Mouse (Mus musculus): ENCODE data around the gene 4930415O20Rik. TPM values are rescaled to one million over a fixed set of nuclear protein-coding genes. Genes with fewer than 3 reads are reported as not detected.

Gene 4930415O20Rik
- polyA plus RNA-seq, 1 experiment from 2014 or later: 0.53 TPM

Other genes starting within 250 kb of the 4930415O20Rik start
- gene Olfr284, start 230.0 kb upstream of the 4930415O20Rik start, polyA plus RNA-seq (2014; fragmentation: Nextera tagmentation; extraction: Ambion mirVana): not detected in 2 replicates
- not detected in 2 replicates for gene Olfr283, start 190.1 kb upstream of the 4930415O20Rik start, polyA plus RNA-seq (2014; fragmentation: Nextera tagmentation; extraction: Ambion mirVana)
- gene Olfr282, start 139.8 kb upstream of the 4930415O20Rik start, polyA plus RNA-seq (2014; fragmentation: Nextera tagmentation; extraction: Ambion mirVana): not detected in 2 replicates
- not detected in 2 replicates for gene Olfr281, start 118.4 kb upstream of the 4930415O20Rik start, polyA plus RNA-seq (2014; fragmentation: Nextera tagmentation; extraction: Ambion mirVana)
- not detected in 2 replicates for gene OR5BS1P, start 101.1 kb upstream of the 4930415O20Rik start, polyA plus RNA-seq (2014; fragmentation: Nextera tagmentation; extraction: Ambion mirVana)
- gene Lalba, start 88.3 kb upstream of the 4930415O20Rik start, polyA plus RNA-seq (2014; fragmentation: Nextera tagmentation; extraction: Ambion mirVana): 0.27 TPM in 1 of 2 replicates, not detected in the other
- not detected in 2 replicates for gene Olfr279, start 78.6 kb upstream of the 4930415O20Rik start, polyA plus RNA-seq (2014; fragmentation: Nextera tagmentation; extraction: Ambion mirVana)
- gene Kansl2, start 36.7 kb upstream of the 4930415O20Rik start, polyA plus RNA-seq (2014; fragmentation: Nextera tagmentation; extraction: Ambion mirVana): 69.0 and 74.1 TPM in 2 replicates
- 34.0 and 39.2 TPM in 2 replicates for gene Ccnt1, start 81 bp upstream of the 4930415O20Rik start, polyA plus RNA-seq (2014; fragmentation: Nextera tagmentation; extraction: Ambion mirVana)
- gene Adcy6, start 39.1 kb downstream of the 4930415O20Rik start, polyA plus RNA-seq (2014; fragmentation: Nextera tagmentation; extraction: Ambion mirVana): 35.2 and 43.7 TPM in 2 replicates
- gene Cacnb3, start 59.8 kb downstream of the 4930415O20Rik start, polyA plus RNA-seq (2014; fragmentation: Nextera tagmentation; extraction: Ambion mirVana): 6.1 and 6.6 TPM in 2 replicates
- 16.9 and 18.2 TPM in 2 replicates for gene Ddx23, start 91.9 kb downstream of the 4930415O20Rik start, polyA plus RNA-seq (2014; fragmentation: Nextera tagmentation; extraction: Ambion mirVana)
- 0.61 and 1.3 TPM in 2 replicates for gene Rnd1, start 106.5 kb downstream of the 4930415O20Rik start, polyA plus RNA-seq (2014; fragmentation: Nextera tagmentation; extraction: Ambion mirVana)
- gene Ccdc65, start 137.2 kb downstream of the 4930415O20Rik start, polyA plus RNA-seq (2014; fragmentation: Nextera tagmentation; extraction: Ambion mirVana): 0.42 and 0.89 TPM in 2 replicates
- 21.5 and 23.4 TPM in 2 replicates for gene Fkbp11, start 157.2 kb downstream of the 4930415O20Rik start, polyA plus RNA-seq (2014; fragmentation: Nextera tagmentation; extraction: Ambion mirVana)
- 26.7 and 31.9 TPM in 2 replicates for gene Arf3, start 192.2 kb downstream of the 4930415O20Rik start, polyA plus RNA-seq (2014; fragmentation: Nextera tagmentation; extraction: Ambion mirVana)
- not detected in 2 replicates for gene Wnt10b, start 207.1 kb downstream of the 4930415O20Rik start, polyA plus RNA-seq (2014; fragmentation: Nextera tagmentation; extraction: Ambion mirVana)
- gene Wnt1, start 218.9 kb downstream of the 4930415O20Rik start, polyA plus RNA-seq (2014; fragmentation: Nextera tagmentation; extraction: Ambion mirVana): not detected in 2 replicates
- gene Ddn, start 238.5 kb downstream of the 4930415O20Rik start, polyA plus RNA-seq (2014; fragmentation: Nextera tagmentation; extraction: Ambion mirVana): 0.22 and 0.51 TPM in 2 replicates

Measured in heart, embryonic 14.5 days (tissue).